Mouse (Mus musculus): ENCODE measurements around the gene Atp2a1. TPM values are rescaled to one million over a fixed set of nuclear protein-coding genes. Genes with fewer than 3 reads are reported as not detected.

Atp2a1 gene
- polyA plus RNA-seq, 1 experiment from 2014 or later: not detected

DNA sequence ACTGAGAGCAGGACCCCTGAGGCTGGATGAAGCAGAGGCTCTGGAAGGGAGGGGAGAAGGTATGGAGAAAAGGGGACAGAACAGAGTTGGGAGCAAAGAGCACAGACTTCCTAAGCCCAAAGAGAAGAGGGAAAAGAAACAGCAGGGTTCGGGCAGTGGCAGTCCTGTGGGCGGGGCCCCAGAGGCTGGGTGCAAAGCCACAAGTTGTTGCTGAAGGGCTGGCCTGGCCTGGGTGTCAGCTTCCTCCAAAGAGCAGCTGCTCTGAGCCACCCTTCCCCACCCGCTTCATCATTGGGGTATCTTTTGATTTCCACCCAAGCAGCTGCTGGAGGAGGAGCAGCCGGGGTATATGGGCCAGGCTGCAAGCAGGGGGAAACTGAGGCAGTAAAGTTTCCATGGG is 1.2 kb upstream of the Atp2a1 start:
- Histone ChIP-seq H3K4me1 (ENCODE audit: control insufficient read depth, insufficient read depth, low read length) (0 out of 2 replicates have a peak, but pooled peaks cover 10% of the 10 kb centered on the region), H3K9me3 (ENCODE audit: control insufficient read depth, low read depth, low read length) (no peaks in the 10 kb centered on the region), H3K4me3 (ENCODE audit: low read depth, low read length) (no peak overlapping the region), H3K4me2 (replicated peaks; ENCODE audit: low read depth, low read length) (no peak overlapping the region), H3K9ac (replicated peaks; ENCODE audit: low read depth, low read length) (no peak overlapping the region), H3K27me3 (ENCODE audit: control insufficient read depth, insufficient read depth, low read length) (no peaks in the 10 kb centered on the region), H3K27ac (ENCODE audit: low read length) (no peak overlapping the region), H3K36me3 (ENCODE audit: control insufficient read depth, insufficient read depth, low read length) (peaks cover 22% of the 10 kb centered on the region)
- WGBS: 46% methylated on average over 4 of the region's 4 CpGs
- no peak for ATAC-seq (ENCODE audit: insufficient number of reproducible peaks, insufficient read depth, low FRiP score, low read depth)

DNA sequence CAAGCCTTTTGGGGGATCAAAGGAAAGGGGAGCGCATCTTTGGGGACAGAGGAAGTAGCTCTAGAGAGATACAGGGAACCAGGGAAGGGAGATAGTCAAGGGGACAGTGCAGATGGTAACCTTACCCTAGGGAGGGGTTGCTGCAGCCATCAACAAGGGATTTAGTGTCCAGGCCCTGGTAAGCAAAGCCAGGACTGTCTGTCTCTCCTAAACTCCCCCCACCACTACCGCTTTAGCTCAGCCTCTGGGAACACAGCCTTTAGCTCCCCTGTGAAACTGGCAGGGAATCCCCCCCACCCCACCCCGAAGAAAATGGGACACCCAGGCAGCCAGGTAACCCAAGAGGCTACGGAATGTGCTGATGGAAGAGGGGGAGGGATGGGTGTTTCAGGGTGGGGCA is 639 bp upstream of the Atp2a1 start:
- 0 out of 2 replicates have a peak, but pooled peaks cover 10% of the 10 kb centered on the region for H3K4me1 ChIP-seq (ENCODE audit: control insufficient read depth, insufficient read depth, low read length)
- H3K4me3 ChIP-seq (ENCODE audit: low read depth, low read length): no peak overlapping the region
- no peak for ATAC-seq (ENCODE audit: insufficient number of reproducible peaks, insufficient read depth, low FRiP score, low read depth)
- H3K9ac ChIP-seq (replicated peaks; ENCODE audit: low read depth, low read length): no peak overlapping the region
- H3K4me2 ChIP-seq (replicated peaks; ENCODE audit: low read depth, low read length): no peak overlapping the region
- H3K9me3 ChIP-seq (ENCODE audit: control insufficient read depth, low read depth, low read length): no peaks in the 10 kb centered on the region
- WGBS: 53% methylated on average over 4 of the region's 4 CpGs
- H3K27me3 ChIP-seq (ENCODE audit: control insufficient read depth, insufficient read depth, low read length): no peaks in the 10 kb centered on the region
- H3K36me3 ChIP-seq (ENCODE audit: control insufficient read depth, insufficient read depth, low read length): peaks cover 16% of the 10 kb centered on the region
- no peak overlapping the region for H3K27ac ChIP-seq (ENCODE audit: low read length)

DNA sequence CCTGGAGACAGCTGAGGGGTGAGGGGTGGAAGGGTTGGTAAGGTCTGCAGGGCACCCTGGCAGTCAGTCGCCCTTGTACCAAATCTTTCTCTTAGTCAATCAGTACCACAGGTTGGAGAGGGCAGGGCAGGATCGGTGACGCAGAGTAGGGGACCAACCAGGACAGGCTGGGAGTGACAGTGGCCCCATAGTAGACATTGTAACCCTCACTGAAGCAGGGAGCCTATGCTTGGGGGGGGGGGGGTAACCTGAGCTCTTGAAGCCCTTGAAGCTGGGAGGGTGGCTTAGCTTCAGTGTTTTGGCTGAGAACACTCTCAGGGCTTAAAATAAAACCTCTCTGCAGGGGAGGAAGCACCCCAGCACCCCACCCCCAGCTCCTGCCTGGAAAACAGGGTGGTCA is 1.3 kb downstream of the Atp2a1 start:
- no peaks in the 10 kb centered on the region for H3K27me3 ChIP-seq (ENCODE audit: control insufficient read depth, insufficient read depth, low read length)
- no peak overlapping the region for H3K4me2 ChIP-seq (replicated peaks; ENCODE audit: low read depth, low read length)
- H3K4me3 ChIP-seq (ENCODE audit: low read depth, low read length): no peak overlapping the region
- H3K9me3 ChIP-seq (ENCODE audit: control insufficient read depth, low read depth, low read length): no peaks in the 10 kb centered on the region
- ATAC-seq (ENCODE audit: insufficient number of reproducible peaks, insufficient read depth, low FRiP score, low read depth): no peak
- no peak overlapping the region for H3K27ac ChIP-seq (ENCODE audit: low read length)
- H3K36me3 ChIP-seq (ENCODE audit: control insufficient read depth, insufficient read depth, low read length): no peaks in the 10 kb centered on the region
- WGBS: 54% methylated on average over 3 of the region's 3 CpGs
- 0 out of 2 replicates have a peak, but pooled peaks cover 10% of the 10 kb centered on the region for H3K4me1 ChIP-seq (ENCODE audit: control insufficient read depth, insufficient read depth, low read length)
- H3K9ac ChIP-seq (replicated peaks; ENCODE audit: low read depth, low read length): no peak overlapping the region

DNA sequence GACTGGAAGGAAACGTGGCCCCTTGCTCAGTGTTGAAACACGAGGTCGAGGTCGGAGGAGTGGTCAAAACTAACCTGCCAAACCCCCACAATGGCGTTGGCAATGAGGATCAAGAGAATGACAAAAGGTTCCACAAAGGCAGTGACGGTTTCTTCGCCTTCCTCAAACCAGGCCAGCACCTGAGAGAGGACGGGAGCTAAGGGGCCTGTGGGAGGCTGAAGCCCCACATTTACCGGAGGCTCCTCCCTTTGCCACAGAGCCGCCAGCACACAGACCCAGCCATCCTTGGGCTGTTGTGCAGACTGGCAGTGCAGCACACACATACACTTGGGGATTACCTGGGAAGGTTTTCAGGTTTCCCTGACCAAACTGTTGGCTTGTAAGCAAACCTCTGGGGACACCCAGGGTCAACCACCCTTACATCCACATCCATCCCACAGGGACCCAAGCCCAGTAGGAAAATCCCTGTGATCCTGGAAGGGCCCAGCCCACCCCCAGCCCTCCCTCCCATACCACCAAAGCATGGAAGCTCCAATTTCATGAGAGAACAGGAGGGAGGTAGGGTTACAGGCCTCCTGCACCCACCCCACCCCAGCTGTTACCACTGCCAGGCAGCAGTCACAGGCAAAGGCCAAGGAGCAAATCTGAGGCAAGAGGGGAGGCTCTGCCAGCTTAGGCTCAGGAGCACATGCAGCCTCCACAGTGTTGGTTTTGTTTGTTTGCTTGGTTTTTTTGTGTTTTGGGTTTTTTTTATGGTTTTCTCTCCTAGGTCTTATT is 2.1 kb downstream of the Atp2a1 start:
- no peak for ATAC-seq (ENCODE audit: insufficient number of reproducible peaks, insufficient read depth, low FRiP score, low read depth)
- Histone ChIP-seq H3K27ac (ENCODE audit: low read length) (no peak overlapping the region), H3K4me1 (ENCODE audit: control insufficient read depth, insufficient read depth, low read length) (0 out of 2 replicates have a peak, but pooled peaks cover 10% of the 10 kb centered on the region), H3K36me3 (ENCODE audit: control insufficient read depth, insufficient read depth, low read length) (no peaks in the 10 kb centered on the region), H3K27me3 (ENCODE audit: control insufficient read depth, insufficient read depth, low read length) (no peaks in the 10 kb centered on the region), H3K9me3 (ENCODE audit: control insufficient read depth, low read depth, low read length) (no peaks in the 10 kb centered on the region), H3K4me2 (replicated peaks; ENCODE audit: low read depth, low read length) (no peak overlapping the region), H3K4me3 (ENCODE audit: low read depth, low read length) (no peak overlapping the region), H3K9ac (replicated peaks; ENCODE audit: low read depth, low read length) (no peak overlapping the region)
- WGBS: 44% methylated on average over 10 of the region's 10 CpGs

GRCm38 (mm10) chr7:126458844-126459618 is 3.9 kb downstream of the Atp2a1 start:
- Histone ChIP-seq H3K27me3 (ENCODE audit: control insufficient read depth, insufficient read depth, low read length) (no peaks in the 10 kb centered on the region), H3K4me2 (replicated peaks; ENCODE audit: low read depth, low read length) (no peak overlapping the region), H3K4me1 (ENCODE audit: control insufficient read depth, insufficient read depth, low read length) (no peaks in the 10 kb centered on the region), H3K27ac (ENCODE audit: low read length) (no peak overlapping the region), H3K9ac (replicated peaks; ENCODE audit: low read depth, low read length) (no peak overlapping the region), H3K9me3 (ENCODE audit: control insufficient read depth, low read depth, low read length) (no peaks in the 10 kb centered on the region), H3K36me3 (ENCODE audit: control insufficient read depth, insufficient read depth, low read length) (no peaks in the 10 kb centered on the region), H3K4me3 (ENCODE audit: low read depth, low read length) (no peak overlapping the region)
- WGBS: 75% methylated on average over 11 of the region's 11 CpGs
- ATAC-seq (ENCODE audit: insufficient number of reproducible peaks, insufficient read depth, low FRiP score, low read depth): no peak

GRCm38 (mm10) chr7:126458225-126458624 is 4.7 kb downstream of the Atp2a1 start:
- Histone ChIP-seq H3K9me3 (ENCODE audit: control insufficient read depth, low read depth, low read length) (no peaks in the 10 kb centered on the region), H3K27ac (ENCODE audit: low read length) (no peak overlapping the region)
- 79% methylated on average over 5 of the region's 5 CpGs for WGBS

DNA sequence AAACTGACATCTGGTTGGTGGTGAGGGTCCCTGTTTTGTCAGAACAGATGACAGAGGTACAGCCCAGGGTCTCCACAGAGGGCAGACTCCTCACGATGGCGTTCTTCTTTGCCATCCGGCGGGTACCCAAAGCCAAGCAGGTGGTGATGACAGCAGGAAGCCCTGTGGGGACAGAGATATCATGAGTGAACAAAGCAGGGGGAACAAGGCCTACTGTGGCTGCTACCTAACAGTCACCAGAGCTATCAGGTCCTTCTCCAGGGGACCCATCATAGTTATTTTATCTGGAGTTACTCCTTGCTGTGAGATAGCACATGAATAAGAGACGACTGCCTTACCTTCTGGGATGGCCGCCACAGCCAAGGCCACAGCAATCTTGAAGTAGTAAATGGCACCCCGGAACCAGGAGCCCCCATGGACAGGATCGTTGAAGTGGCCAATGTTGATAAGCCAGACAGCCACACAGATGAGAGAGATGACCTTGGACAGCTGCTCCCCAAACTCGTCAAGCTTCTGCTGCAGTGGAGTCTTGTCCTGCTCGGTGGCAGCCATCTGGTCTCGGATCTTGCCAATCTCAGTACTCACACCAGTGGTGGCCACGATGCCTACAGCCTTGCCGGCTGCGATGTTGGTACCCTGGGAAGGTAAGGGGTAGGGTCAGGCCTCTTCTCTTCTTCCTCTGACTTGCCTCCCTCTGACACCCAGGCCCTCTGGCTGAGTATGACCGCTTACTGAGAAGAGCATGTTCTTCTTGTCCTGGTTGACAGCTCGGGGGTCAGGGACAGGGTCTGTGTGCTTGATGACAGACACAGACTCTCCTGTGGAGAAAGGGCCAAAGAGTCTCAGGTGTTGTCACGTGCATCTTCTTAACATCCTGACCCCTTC is 6.3 kb downstream of the Atp2a1 start:
- Histone ChIP-seq H3K4me2 (replicated peaks; ENCODE audit: low read depth, low read length) (no peak overlapping the region), H3K9me3 (ENCODE audit: control insufficient read depth, low read depth, low read length) (no peaks in the 10 kb centered on the region), H3K27me3 (ENCODE audit: control insufficient read depth, insufficient read depth, low read length) (no peaks in the 10 kb centered on the region), H3K9ac (replicated peaks; ENCODE audit: low read depth, low read length) (no peak overlapping the region), H3K4me1 (ENCODE audit: control insufficient read depth, insufficient read depth, low read length) (no peaks in the 10 kb centered on the region), H3K4me3 (ENCODE audit: low read depth, low read length) (no peak overlapping the region), H3K27ac (ENCODE audit: low read length) (no peak overlapping the region), H3K36me3 (ENCODE audit: control insufficient read depth, insufficient read depth, low read length) (no peaks in the 10 kb centered on the region)
- no peak for ATAC-seq (ENCODE audit: insufficient number of reproducible peaks, insufficient read depth, low FRiP score, low read depth)
- 89% methylated on average over 17 of the region's 17 CpGs for WGBS

More at GRCm38 (mm10) chr7:126458225-126458624, 4.7 kb downstream of the Atp2a1 start:
- Histone ChIP-seq H3K4me3 (ENCODE audit: low read depth, low read length) (no peak overlapping the region), H3K4me1 (ENCODE audit: control insufficient read depth, insufficient read depth, low read length) (no peaks in the 10 kb centered on the region), H3K36me3 (ENCODE audit: control insufficient read depth, insufficient read depth, low read length) (no peaks in the 10 kb centered on the region), H3K4me2 (replicated peaks; ENCODE audit: low read depth, low read length) (no peak overlapping the region), H3K9ac (replicated peaks; ENCODE audit: low read depth, low read length) (no peak overlapping the region), H3K27me3 (ENCODE audit: control insufficient read depth, insufficient read depth, low read length) (no peaks in the 10 kb centered on the region)
- ATAC-seq (ENCODE audit: insufficient number of reproducible peaks, insufficient read depth, low FRiP score, low read depth): no peak

DNA sequence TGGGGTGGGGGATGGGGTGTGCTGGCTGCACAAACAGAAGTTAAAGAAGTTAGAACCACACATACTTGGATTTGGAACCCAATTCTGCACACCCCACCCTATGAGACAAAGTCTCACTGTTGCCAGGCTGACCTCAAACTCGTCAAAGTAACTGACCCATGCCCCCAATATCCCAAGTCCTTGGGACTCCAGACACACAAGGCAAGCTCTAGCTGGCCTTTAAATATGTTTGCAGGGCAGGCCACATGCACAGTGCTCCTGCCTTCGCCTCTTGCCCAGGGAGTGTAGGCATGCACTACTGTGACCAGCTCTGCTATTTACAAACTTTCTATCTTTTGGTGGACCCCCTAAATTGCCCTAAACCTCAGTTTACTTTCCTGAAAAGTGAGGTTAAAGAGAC is 7.7 kb downstream of the Atp2a1 start:
- Histone ChIP-seq H3K4me3 (ENCODE audit: low read depth, low read length) (no peak overlapping the region), H3K36me3 (ENCODE audit: control insufficient read depth, insufficient read depth, low read length) (no peaks in the 10 kb centered on the region), H3K27me3 (ENCODE audit: control insufficient read depth, insufficient read depth, low read length) (no peaks in the 10 kb centered on the region), H3K9me3 (ENCODE audit: control insufficient read depth, low read depth, low read length) (no peaks in the 10 kb centered on the region), H3K4me2 (replicated peaks; ENCODE audit: low read depth, low read length) (no peak overlapping the region), H3K9ac (replicated peaks; ENCODE audit: low read depth, low read length) (no peak overlapping the region), H3K27ac (ENCODE audit: low read length) (no peak overlapping the region), H3K4me1 (ENCODE audit: control insufficient read depth, insufficient read depth, low read length) (no peaks in the 10 kb centered on the region)
- 72% methylated on average over 2 of the region's 2 CpGs for whole genome bisulfite sequencing
- no peak for ATAC-seq (ENCODE audit: insufficient number of reproducible peaks, insufficient read depth, low FRiP score, low read depth)
